Mouse (Mus musculus) liver, adult 2 months (tissue): ENCODE results near the gene Atp6v1e1. TPM values are rescaled to one million over a fixed set of nuclear protein-coding genes. Genes with fewer than 3 reads are reported as not detected.

Source experiments
- DNase-seq: peaks from one replicate; pipeline ENCODE4 v3.0.0-alpha.2; 2011; ENCODE audit warnings: low read depth, low spot score; ENCODE audit errors: extremely low read depth
- H3K27ac ChIP-seq: fragments of 200-500 bp; replicated peaks from 2 replicates; pipeline ENCODE4 v1.5.1; 2012; ENCODE audit warnings: low read depth, mild to moderate bottlenecking, control low read depth, inconsistent platforms, low read length; ENCODE audit not compliant: insufficient read depth
- H3K27me3 ChIP-seq: fragments of 200-500 bp; 2 replicates; pipeline ENCODE4 v1.6.1; 2012; ENCODE audit warnings: mild to moderate bottlenecking, moderate library complexity, low read length, inconsistent platforms; ENCODE audit not compliant: control insufficient read depth, insufficient read depth
- H3K36me3 ChIP-seq: fragments of 200-500 bp; 2 replicates; pipeline ENCODE4 v1.6.1; 2012; ENCODE audit warnings: low read length, inconsistent platforms; ENCODE audit not compliant: control insufficient read depth, insufficient read depth
- H3K4me1 ChIP-seq: fragments of 200-500 bp; 2 replicates; pipeline ENCODE4 v1.6.1; 2011; ENCODE audit warnings: low read length; ENCODE audit not compliant: control insufficient read depth, insufficient read depth
- H3K4me3 ChIP-seq: fragments of 200-500 bp; 2 replicates; pipeline ENCODE4 v1.5.1; 2011; ENCODE audit warnings: low read depth, mild to moderate bottlenecking, control low read depth, low read length, moderate library complexity; ENCODE audit not compliant: insufficient read depth
- H3K79me2 ChIP-seq: fragments of 200-500 bp; 2 replicates; pipeline ENCODE4 v1.6.1; 2012; ENCODE audit warnings: inconsistent platforms, mild to moderate bottlenecking, low read length, moderate library complexity; ENCODE audit not compliant: control insufficient read depth, insufficient read depth
- H3K9ac ChIP-seq: fragments of 200-500 bp; 2 replicates; pipeline ENCODE4 v1.6.1; 2012; ENCODE audit warnings: low read depth, mild to moderate bottlenecking, control low read depth, inconsistent platforms, low read length
- CTCF ChIP-seq: fragments of 200-500 bp; IDR thresholded peaks from 2 replicates; pipeline ENCODE4 v1.5.1; 2011; ENCODE audit warnings: low read depth, low read length, control low read depth
- POLR2A ChIP-seq: fragments of 200-500 bp; IDR thresholded peaks from 2 replicates; pipeline ENCODE4 v1.6.1; 2011; ENCODE audit warnings: low read length, control low read depth; ENCODE audit not compliant: insufficient read depth; ENCODE audit errors: extremely low read depth
- WGBS: fragments of 180-500 bp; shearing (Covaris S2); methylation state at CpG from one replicate; pipeline ENCODE4 v1.1.7; 2018; 5-methylcytosine and 5-hydroxymethylcytosine counted together
- polyA plus RNA-seq: library from polyadenylated mRNA; depleted of rRNA; stranded (reverse); fragments of >200 nt; gene quantifications from 2 replicates; pipeline ENCODE4 v1.2.3, GENCODE M21; 2012
- total RNA-seq: library from RNA; depleted of rRNA; stranded (reverse); fragments of >200 nt; gene quantifications from 2 replicates; pipeline ENCODE4 v1.2.3, GENCODE M21; 2014

Gene Atp6v1e1
- total and polyA plus RNA-seq, 2 experiments: 110 to 137 TPM

DNA sequence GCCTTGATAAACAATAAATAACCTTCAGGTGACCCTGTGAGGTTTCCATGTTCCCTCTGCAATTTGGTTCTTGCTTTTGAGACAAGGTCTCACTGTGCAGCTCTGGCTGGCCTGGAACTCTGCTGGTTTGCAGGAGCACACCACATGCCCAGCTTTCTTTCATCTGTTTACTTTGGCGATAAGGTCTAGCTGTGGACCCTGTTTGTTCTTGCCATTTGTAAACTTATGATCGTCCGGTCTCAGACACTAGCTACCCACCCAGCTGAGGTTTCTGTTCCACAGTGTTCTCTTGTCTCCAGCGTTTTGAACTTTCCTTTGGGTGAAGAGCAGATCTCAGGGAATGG lies 14.9 kb downstream of the Atp6v1e1 start:
- WGBS: 26% methylated on average over 4 of the region's 4 CpGs
- Histone ChIP-seq H3K27me3 (no peaks in the 10 kb centered on the region), H3K9ac (no peak overlapping the region), H3K4me3 (no peak overlapping the region), H3K79me2 (peaks cover 6% of the 10 kb centered on the region; the same call in 1 of the 2 replicates), H3K27ac (peak overlapping the region; percentile 62), H3K36me3 (peaks cover 45% of the 10 kb centered on the region), H3K4me1 (peaks cover 15% of the 10 kb centered on the region)
- TF ChIP-seq POLR2A: no peak
- TF ChIP-seq CTCF: no peak
- DNase-seq: peak; percentile 78

- no peak overlapping the region for H3K4me3 ChIP-seq
- H3K36me3 ChIP-seq: peaks cover 51% of the 10 kb centered on the region
- H3K9ac ChIP-seq: no peak overlapping the region
- peaks cover 6% of the 10 kb centered on the region; the same call in 1 of the 2 replicates for H3K79me2 ChIP-seq
- peak overlapping the region; percentile 84 for H3K27ac ChIP-seq
- WGBS: 19% methylated on average over 5 of the region's 5 CpGs
- DNase-seq: peak; percentile 80
- no peaks in the 10 kb centered on the region for H3K27me3 ChIP-seq
- TF ChIP-seq CTCF (no peak), POLR2A (no peak)
- peaks cover 15% of the 10 kb centered on the region for H3K4me1 ChIP-seq
Measured at GRCm38 (mm10) chr6:120806999-120807737, 15.4 kb downstream of the Atp6v1e1 start.

DNA sequence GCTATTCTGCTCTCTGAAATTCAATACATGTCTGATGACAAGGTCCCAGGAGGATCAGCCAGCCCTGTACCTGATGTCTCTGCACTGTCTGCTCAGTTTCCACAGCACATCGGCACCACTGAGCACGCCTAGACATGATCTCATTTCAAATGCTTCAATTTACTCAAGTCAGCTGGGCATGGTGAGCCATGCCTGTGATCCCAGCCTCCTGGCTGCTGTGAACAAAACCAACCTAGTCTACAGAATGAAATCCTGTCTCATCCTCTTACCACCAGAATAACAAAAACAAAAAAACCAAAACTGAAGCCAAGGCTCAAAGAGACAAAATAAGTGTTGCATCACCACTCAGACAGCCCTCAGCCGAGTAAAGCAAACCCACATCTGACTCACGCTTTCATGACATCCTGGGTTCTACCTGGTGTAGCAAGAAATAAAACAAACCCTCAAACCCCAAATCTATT lies 23.0 kb downstream of the Atp6v1e1 start:
- Histone ChIP-seq H3K36me3 (peaks cover 74% of the 10 kb centered on the region), H3K4me3 (no peak overlapping the region), H3K9ac (no peak overlapping the region), H3K4me1 (no peaks in the 10 kb centered on the region), H3K79me2 (no peaks in the 10 kb centered on the region; the same call in 1 of the 2 replicates), H3K27ac (no peak overlapping the region), H3K27me3 (no peaks in the 10 kb centered on the region)
- 66% methylated on average over 4 of the region's 4 CpGs for WGBS
- no peak for DNase-seq
- TF ChIP-seq POLR2A: no peak
- no peak for TF ChIP-seq CTCF

- no peak for TF ChIP-seq POLR2A
- no peak for TF ChIP-seq CTCF
- Histone ChIP-seq H3K36me3 (peaks cover 76% of the 10 kb centered on the region), H3K79me2 (no peaks in the 10 kb centered on the region; the same call in 1 of the 2 replicates), H3K9ac (no peak overlapping the region), H3K4me1 (no peaks in the 10 kb centered on the region), H3K27me3 (no peaks in the 10 kb centered on the region), H3K27ac (no peak overlapping the region), H3K4me3 (no peak overlapping the region)
- no peak for DNase-seq
- WGBS: 84% methylated on average over 4 of the region's 4 CpGs
Measured at GRCm38 (mm10) chr6:120798905-120799304, 23.7 kb downstream of the Atp6v1e1 start.

DNA sequence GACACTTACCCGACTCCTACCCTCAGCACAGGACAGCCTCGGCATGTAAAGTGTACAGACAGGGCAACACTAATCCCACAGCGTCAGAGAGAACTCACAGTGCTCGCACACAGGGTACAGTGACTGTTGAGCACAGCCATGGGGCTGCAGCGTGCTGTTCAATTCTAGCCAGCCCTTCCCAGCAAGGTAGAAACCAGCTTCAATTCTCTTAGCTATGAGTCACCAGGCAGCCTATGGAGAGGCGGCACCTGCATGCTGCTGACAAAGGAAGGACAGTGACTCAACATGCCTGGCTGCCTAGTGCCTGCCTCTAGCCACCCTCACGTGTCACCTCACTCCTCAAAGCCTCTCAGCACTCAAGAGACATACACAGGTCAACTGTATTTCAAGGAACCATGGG lies 24.6 kb downstream of the Atp6v1e1 start:
- H3K79me2 ChIP-seq: no peaks in the 10 kb centered on the region; the same call in 1 of the 2 replicates
- DNase-seq: no peak
- H3K27ac ChIP-seq: no peak overlapping the region
- WGBS: 94% methylated on average over 7 of the region's 7 CpGs
- H3K4me3 ChIP-seq: no peak overlapping the region
- H3K9ac ChIP-seq: no peak overlapping the region
- no peaks in the 10 kb centered on the region for H3K4me1 ChIP-seq
- peaks cover 75% of the 10 kb centered on the region for H3K36me3 ChIP-seq
- H3K27me3 ChIP-seq: no peaks in the 10 kb centered on the region
- TF ChIP-seq POLR2A: no peak
- TF ChIP-seq CTCF: no peak

- WGBS: 95% methylated on average over 2 of the region's 2 CpGs
- Histone ChIP-seq H3K27me3 (no peaks in the 10 kb centered on the region), H3K27ac (no peak overlapping the region), H3K4me1 (no peaks in the 10 kb centered on the region), H3K36me3 (peaks cover 66% of the 10 kb centered on the region), H3K79me2 (no peaks in the 10 kb centered on the region), H3K4me3 (no peak overlapping the region), H3K9ac (no peak overlapping the region)
- DNase-seq: no peak
- TF ChIP-seq POLR2A: no peak
- no peak for TF ChIP-seq CTCF
Measured at GRCm38 (mm10) chr6:120796111-120796510, 26.5 kb downstream of the Atp6v1e1 start.
